Mouse (Mus musculus): ENCODE measurements around the gene Miox.

- TF ChIP-seq MYOG (IDR thresholded peaks at IDR 0.05; ENCODE audit: control insufficient read depth in 1 of 3, insufficient read depth in 1 of 3, insufficient read length in 2 of 3, low read depth in 2 of 3) (no peak), POLR2A (IDR thresholded peaks at IDR 0.05; ENCODE audit: insufficient read length, low read depth) (no peak), MYOD1 (IDR thresholded peaks at IDR 0.05; ENCODE audit: control insufficient read depth in 1 of 3, insufficient read length in 2 of 3, low read depth in 2 of 3) (no peak), USF1 (IDR thresholded peaks at IDR 0.05; ENCODE audit: low read depth) (no peak), POLR2AphosphoS2 (IDR thresholded peaks at IDR 0.05; ENCODE audit: insufficient read length, low read depth) (no peak), E2F4 (IDR thresholded peaks at IDR 0.05; ENCODE audit: insufficient read depth) (no peak), CEBPB (IDR thresholded peaks at IDR 0.05; ENCODE audit: insufficient read depth, poor library complexity, severe bottlenecking) (no peak)
Observed at GRCm38 (mm10) chr15:89297695-89298094, 36.5 kb upstream of the Miox start.
